8 mouse cellular contexts compared by ENCODE assay signal in genomic region chr13:44733373-44734111, GRCm38 (mm10). TPM values are rescaled to one million over a fixed set of nuclear protein-coding genes. Genes with fewer than 3 reads are reported as not detected.
DNase-seq lines count a peak whose midpoint lies in the region; ATAC-seq and TF ChIP-seq lines count a peak whose summit lies in the region.

No protein-coding gene starts in this region.

- intact Hi-C loops in left cerebral cortex, adult 2 months (cut with DNase I), result loop anchor here (2.0 to 10.0 kb wide), 6 partner anchors 53 to 871 kb away; no protein-coding TSS in a partner anchor

- DNase-seq in T-cell, adult 2 months (ENCODE audit: low spot score), result peak; percentile 93
- DNase-seq in cerebellum, postnatal 25 days, result peak; percentile 91 to 94
- DNase-seq in frontal cortex, postnatal 25 days (ENCODE audit: low spot score in 2 of 2), result peak; percentile 55 to 57
- DNase-seq in hindbrain, embryonic 14.5 days (ENCODE audit: low spot score), result peak; percentile 72
- peak; percentile 79 to 81 for DNase-seq in left cerebral cortex, adult 2 months (ENCODE audit: extremely low spot score in 1 of 2, low spot score in 2 of 2)
- peak; percentile 80 for DNase-seq in right cerebral cortex, adult 18-20 months
- DNase-seq in urinary bladder, postnatal 10 days (ENCODE audit: low spot score), result peak; percentile 71

- H3K9ac ChIP-seq in hindbrain, embryonic 14.5 days, result peak overlapping the region; percentile 88

- H3K4me1 ChIP-seq in hindbrain, embryonic 14.5 days (replicated peaks; ENCODE audit: control insufficient read depth, insufficient read depth, low read length), result peaks cover 31% of the 10 kb centered on the region

- H3K27ac ChIP-seq in hindbrain, embryonic 14.5 days, result peak overlapping the region; percentile 74
- H3K27ac ChIP-seq in left cerebral cortex, adult 2 months, result peak overlapping the region; percentile 85

- ATAC-seq in hindbrain, embryonic 14.5 days (ENCODE audit: low FRiP score), result peak; percentile 13; the same call in 1 of the 2 replicates
- peak; percentile 53 for ATAC-seq in megakaryocyte, adult 5-6 weeks (ENCODE audit: poor library complexity, severe bottlenecking)

- TF ChIP-seq CTCF in left cerebral cortex, adult 2 months (IDR thresholded peaks at IDR 0.05), result peak; percentile 59

- under 1% methylated on average over 60 of the region's 71 CpGs for WGBS in hindbrain, embryonic 14.5 days

- no peaks in the 10 kb centered on the region for H3K27me3 ChIP-seq in hindbrain, embryonic 14.5 days (ENCODE audit: control insufficient read depth, insufficient read depth, low read length)

- no peaks in the 10 kb centered on the region for H3K9me3 ChIP-seq in hindbrain, embryonic 14.5 days (ENCODE audit: control insufficient read depth, low read length)

- peak overlapping the region; percentile 70 for H3K4me2 ChIP-seq in hindbrain, embryonic 14.5 days (replicated peaks)

- H3K4me3 ChIP-seq in hindbrain, embryonic 14.5 days (replicated peaks; ENCODE audit: low read length), result peak overlapping the region; percentile 66
- peak overlapping the region; percentile 87 for H3K4me3 ChIP-seq in left cerebral cortex, adult 2 months

- no peaks in the 10 kb centered on the region for H3K36me3 ChIP-seq in hindbrain, embryonic 14.5 days (replicated peaks; ENCODE audit: control insufficient read depth, insufficient read depth)

RNA-seq across cellular contexts. Expression of gene Jarid2, which starts 4.3 kb away (rescaled TPM):
- 24.4 and 27.2 TPM in 2 replicates for polyA plus RNA-seq in hindbrain, embryonic 14.5 days (2014; fragmentation: Nextera tagmentation; extraction: Ambion mirVana)
- total RNA-seq in left cerebral cortex, adult 2 months (2021), result 10 to 100 TPM; 34.8 to 34.9 TPM
- total RNA-seq in megakaryocyte, adult 5-6 weeks (2015), result 49.1 and 49.2 TPM in 2 replicates
- total RNA-seq in megakaryocyte, adult 5-6 weeks (2017), result 59.8 and 74.4 TPM in 2 replicates

Comparison
In these comparisons a context has a peak if more than half of its experiments do, and no peak if none do; other contexts are left out.
1. Peak in every context shown above with its lines: DNase-seq, ATAC-seq, H3K4me3 ChIP-seq and H3K27ac ChIP-seq.